Mouse (Mus musculus) frontal cortex, postnatal 10 days (tissue): ENCODE results near the gene Supt20.

Experiments used
- DNase-seq, 2 experiments: peaks; one replicate each; pipeline ENCODE4 v3.0.0; 2022; ENCODE audit warnings: low spot score in 2 of 2, mixed read lengths in 1 of 2

The Supt20 gene

DNA sequence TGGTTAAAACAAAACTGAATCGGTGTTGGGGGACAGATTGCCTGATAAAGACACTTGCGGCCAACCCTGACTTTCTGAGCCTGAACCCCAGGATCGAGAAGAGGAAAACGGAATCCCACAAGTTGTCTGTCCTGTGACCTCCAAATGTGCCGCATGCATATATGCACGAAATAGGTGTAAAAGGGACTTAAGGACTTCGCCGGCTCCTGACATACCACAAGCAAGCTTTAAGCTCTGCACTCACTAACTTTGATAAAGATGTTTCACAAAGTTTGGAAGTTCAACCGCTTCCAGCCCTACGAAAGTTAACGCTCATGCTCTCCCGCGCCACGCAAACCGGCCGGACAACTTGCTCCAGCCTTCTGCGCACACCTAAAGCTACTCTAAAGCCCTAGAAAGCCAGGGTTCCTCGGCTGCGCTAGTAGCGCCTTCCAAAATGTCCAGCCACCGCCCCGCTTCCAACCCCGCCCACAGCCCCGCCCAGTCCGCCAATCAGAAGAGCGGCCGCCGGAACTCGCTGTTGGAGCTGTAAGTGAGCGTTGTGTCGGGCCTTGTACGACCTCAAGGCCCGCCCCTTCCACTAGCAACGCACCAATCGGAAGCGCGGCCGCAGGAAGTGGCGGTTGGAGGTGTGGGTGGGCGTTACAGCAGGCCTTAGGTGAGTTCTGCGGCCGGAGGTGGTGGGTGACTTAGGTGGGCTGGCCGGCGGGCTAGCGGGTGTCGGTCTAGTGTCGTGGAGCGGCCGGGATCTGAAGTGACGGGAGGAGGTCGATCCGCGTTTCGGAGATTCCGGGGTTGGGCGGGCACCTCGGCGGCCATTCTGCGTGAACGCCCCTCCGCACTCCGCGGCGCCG lies at the start of gene Supt20:
Gene Supt20, plus strand, starts transcription at position 606 of the 854 bp plus-strand sequence.
- peak; percentile 86 to 91 for DNase-seq

DNA sequence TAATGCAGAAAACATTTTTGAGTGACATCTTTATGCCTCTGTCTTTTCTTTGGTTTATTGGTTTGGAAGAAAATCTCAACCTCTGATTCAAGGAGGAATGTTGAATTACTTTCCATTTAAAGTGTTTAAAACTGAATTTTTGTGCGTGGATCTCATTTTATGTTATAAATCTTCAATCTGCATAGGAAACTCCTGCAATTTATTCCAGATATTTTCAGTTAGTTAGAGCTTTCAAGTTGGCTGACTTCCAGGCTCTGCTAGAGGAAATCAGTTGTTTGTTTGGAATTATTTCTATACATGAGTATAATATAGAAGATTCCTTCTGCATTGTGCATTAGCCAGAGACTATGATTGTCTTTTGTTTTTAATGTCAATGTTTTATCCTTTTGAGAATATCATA lies 49.8 kb upstream of the Supt20 start:
- no peak for DNase-seq

- no peak for DNase-seq
These were observed 45.0 kb upstream of the Supt20 start for GRCm38 (mm10) chr3:54647583-54647982.

DNA sequence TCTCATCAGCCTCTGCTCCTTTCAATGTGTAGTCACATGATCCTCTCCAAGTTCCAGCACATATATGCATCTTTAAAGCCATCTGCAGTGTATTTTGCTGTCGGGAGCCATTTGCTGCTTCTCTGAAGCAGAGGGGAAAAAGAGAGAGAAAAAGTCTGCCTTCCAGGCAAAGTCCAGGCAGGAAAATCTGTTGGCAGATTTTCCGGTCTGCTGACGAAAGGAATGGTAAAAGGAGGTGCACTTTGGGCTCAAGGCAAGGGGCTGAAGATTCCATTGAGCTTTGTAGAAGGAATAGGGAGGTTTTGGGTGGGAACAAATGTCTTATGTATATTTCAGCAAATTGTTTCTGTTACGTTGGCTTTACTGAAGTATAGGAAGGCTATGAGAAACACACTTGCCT lies 41.0 kb upstream of the Supt20 start:
- no peak for DNase-seq

GRCm38 (mm10) chr3:54654169-54654568 lies 38.4 kb upstream of the Supt20 start:
- no peak for DNase-seq

DNA sequence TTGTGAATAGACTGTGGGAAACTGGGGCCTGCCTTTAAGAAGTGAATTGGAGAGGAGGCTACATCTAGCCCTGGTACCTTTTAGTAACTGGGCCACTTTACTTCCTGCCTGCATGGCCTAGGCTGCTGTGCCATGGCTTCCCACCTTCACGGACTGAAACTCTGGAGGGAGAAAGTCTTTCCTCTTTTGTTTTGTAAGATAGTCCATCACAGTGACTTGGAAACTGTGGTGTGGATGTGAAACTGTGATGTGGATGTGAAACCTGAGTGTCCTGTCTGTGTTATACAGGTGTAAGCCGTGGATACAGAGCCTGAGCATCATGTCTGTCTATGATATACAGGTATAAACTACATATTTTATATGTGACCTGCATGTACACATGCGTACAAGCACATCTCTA lies 35.5 kb upstream of the Supt20 start:
- no peak for DNase-seq

DNA sequence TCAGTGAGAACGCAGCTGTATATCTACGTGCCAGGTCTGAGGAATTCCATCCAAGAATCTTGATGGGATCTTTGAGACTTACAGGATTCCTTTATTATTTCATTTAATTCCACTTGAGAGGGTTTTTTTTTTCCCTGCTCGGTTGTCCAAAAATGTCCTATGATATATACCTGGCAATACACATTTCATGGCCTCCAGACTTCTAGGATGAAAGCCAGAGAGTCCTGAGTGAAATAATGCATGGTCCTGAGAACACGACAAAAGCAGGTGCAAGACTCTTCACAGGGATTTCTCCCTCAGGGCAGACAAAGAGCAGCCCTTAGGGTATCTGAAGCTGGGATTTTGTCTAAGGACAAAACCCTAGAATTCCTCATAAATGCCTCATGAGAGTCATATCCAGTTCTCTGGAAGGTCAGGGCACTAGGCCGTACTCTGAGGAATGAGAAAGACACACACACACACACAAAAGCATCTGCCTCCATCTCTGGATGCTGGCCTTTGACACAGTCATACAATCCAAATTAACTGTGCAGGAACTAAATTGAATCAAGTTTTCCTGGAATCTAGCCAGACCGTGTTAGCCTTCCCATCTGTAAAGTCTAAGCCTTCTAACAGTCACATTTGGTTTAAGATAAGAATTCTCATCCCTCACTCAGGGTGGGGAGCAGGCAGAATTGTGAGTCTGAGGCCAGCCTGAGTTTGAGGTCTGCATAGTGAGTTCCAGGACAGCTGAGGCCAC lies 34.5 kb upstream of the Supt20 start:
- no peak for DNase-seq

DNA sequence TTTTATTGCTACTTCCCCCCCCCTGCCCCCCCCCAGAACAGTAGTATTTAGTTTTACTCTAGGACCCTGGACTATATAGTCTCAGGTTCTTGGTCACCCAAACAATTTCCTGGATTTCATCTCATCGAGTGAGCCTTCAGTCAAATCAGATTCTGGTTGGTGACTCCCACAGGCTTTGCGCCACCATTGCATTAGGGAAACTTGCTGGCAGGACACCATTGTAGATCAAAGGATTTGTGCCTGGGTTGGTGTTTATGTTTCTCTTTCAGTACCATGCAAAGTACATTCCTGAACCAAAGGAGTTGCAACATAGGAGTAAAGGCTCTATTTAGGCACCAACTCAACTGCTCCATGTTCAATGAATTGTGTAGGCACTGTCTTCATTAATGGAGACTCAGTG lies 32.9 kb upstream of the Supt20 start:
- DNase-seq = no peak

- DNase-seq = no peak
These were observed 30.2 kb upstream of the Supt20 start for GRCm38 (mm10) chr3:54662411-54662810.

- DNase-seq = no peak
These were observed 24.5 kb upstream of the Supt20 start for GRCm38 (mm10) chr3:54668141-54668540.

DNA sequence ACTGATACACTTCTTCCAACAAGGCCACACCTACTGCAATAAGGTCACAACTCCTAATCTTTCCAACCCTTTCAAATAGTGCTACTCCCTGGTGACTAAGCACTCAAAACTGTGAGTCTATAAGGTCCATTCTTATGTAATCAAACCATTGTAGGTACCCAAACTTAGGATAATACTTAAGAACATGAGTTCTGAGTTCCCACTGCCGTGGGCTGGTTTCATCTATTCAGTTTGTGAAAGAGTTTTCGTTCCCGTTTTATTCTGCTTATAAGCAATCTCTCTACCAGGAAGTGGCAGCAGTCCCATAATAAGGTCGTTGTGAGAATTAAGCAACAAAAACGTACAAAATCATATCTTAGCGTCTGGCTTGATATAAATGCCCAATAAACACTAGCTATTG lies 23.9 kb upstream of the Supt20 start:
- DNase-seq = no peak

DNA sequence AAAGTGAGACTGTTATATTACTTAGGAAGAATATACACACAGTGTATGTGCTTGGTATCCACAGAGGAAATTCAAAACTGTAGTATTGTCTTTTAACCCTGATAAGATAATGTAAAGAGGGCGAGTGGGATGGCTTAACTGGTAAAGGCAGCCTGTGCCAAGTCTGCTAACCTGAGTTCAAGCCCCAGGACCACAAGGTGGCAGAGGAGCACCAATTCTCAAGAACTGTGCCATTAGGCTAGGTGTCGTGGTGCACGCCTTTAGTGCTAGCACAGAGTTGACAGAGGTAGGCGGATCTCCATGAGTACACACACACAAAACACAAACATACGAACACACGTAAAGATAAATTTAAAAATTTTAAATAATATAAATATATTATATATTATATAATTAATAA lies 23.0 kb upstream of the Supt20 start:
- DNase-seq = no peak

DNA sequence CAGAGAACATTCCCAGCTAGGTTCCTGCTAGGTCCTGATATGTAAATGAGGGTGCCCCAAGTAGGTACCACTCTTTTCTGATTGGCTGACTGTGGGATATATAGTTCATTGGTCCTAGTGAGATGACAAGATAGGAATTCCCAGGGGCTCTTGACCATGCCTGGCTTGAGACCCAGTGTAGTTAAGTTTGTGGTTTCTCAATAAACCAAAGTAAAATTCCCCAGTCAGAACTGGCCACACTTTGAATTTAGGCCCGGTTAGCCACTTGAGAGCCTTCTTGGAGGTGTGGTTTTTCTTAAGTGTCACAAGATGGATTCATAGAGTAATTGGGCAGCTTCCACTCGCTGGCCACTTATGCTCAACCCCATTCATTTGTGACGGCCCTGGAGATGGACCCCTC lies 20.5 kb upstream of the Supt20 start:
- DNase-seq = no peak

GRCm38 (mm10) chr3:54672557-54673529 lies 19.8 kb upstream of the Supt20 start:
- peak; percentile 24 to 46 for DNase-seq

DNA sequence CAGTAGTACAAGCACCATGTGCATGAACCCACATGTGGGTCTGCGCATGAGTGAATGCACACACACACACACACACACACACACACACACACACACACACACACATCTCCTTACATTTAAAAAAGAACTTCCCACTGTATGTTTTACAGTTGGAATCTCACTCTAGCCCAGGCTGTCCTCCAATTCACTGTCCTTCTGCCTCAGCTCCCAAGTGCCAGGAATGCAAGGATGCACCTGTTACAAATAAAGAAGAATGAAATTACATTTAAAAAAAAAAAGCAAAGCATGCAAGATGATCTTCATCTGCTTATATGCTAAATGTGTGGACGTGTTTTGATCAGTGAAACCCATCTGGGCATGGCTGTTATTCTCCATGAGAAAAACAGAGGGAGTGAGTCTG lies 15.8 kb upstream of the Supt20 start:
- no peak for DNase-seq

DNA sequence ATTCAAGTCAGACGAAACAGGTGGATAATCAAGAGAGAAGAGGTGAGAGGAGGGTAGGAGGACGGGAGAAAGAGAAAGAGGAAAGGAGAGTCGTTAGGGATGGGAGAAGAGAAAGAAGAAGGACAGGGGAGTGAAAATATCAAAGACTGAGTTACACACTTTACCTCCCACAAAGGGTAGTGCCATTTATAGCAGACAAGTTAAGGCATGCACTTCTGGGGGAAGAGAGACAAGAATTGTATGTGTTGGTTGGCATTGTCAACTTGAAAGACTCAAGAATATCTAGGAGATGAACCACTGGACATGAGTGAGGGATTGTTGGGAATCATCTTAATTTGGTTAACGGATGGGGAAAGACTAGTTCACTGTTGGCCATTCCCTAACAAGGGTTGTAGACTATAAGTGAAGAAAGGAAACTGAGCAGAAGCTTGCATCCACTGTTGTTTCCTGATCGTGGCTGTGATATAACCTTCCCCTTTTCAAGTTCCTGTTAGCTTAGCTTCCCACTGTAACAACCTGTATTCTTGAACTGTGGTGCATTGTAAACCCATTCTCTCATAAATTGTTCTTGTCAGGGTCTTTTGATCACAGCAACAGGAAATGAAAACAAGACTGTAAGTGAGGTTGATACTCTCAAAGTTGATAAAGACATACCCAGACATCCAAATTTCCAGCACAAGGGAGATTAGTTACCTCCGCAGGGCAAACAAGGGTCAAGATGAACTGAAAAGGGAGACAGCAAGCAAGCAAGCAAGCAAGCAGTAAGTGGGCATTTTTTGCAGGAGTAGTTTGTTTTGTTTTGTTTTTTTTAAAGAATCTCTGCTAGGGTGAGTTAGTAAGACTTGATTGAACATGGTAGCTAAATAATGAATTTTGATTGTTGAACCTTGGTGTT lies 11.1 kb upstream of the Supt20 start:
- no peak for DNase-seq

GRCm38 (mm10) chr3:54685202-54685601 lies 7.4 kb upstream of the Supt20 start:
- DNase-seq = no peak

DNA sequence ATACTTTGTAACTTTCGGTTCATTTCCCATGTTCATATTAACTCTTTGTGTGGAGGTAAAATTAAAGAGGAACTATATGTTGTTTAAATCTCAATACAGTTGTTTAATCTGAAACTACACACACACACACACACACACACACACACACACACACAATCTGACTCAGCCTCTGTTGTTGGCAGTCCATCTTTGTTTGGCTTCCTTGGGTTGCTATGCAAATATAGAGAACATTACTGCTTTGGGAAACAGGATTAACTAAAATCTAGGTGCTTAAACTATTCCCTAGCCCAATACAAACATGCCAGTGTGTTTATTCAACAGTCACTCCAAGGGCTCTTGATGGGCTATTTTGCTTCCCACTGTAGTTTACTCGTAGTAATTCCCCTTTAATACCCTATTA lies 5.4 kb upstream of the Supt20 start:
- DNase-seq = no peak

DNA sequence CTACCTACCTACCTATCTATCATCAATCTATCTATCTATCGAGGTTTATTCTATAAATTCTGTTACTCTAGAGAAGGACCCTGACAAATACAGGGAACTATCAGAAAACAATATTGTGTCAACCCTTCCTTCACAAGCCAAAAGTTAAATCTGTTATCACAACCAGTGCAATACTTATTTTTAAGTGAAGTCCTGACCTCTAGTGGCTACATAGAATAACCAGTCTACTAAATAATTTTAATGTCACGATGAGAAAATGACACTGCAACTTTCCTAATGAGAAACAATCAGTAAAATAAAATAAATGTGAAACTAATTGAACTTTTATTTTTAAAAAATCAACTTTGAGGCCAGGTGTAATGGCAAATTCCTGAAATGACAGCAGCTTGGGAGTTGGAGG lies 3.5 kb upstream of the Supt20 start:
- no peak for DNase-seq

- DNase-seq = no peak
These were observed 429 bp downstream of the Supt20 start for GRCm38 (mm10) chr3:54693056-54693415.

DNA sequence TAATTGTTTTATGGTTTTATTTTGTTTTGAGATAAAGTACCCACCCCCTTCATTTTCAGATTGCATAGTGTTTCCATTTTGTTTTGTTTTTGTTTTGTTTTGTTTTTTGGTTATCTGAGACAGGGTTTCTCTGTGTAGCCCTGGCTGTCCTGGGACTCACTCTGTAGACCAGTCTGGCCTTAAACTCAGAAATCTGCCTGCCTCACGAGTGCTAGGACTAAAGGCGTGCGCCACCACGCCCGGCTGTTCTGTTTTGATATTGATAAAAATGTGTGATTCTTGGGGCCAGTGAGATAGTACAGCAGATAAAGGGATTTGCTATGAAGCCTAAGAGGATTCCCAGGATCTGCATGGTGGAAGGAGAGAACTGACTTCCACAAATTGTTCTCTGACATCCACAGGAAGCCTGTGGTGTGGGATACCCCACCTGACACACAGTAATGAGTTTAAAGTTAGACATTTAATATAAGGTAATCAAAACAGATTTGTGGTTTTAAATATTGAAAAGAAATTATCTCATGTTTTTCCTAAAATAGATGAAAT lies 7.2 kb downstream of the Supt20 start:
- DNase-seq = no peak
